Mouse (Mus musculus) lung, postnatal 0 days (tissue): ENCODE results near the gene Cmas. TPM values are rescaled to one million over a fixed set of nuclear protein-coding genes. Genes with fewer than 3 reads are reported as not detected.

Experiments
- ATAC-seq: fragments of 200-750 bp; cut with Nextera tagmentation; 2 replicates; pipeline ENCODE4 v1.8.0; 2017; ENCODE audit warnings: moderate library complexity
- DNase-seq: peaks from one replicate; pipeline ENCODE4 v3.0.0-alpha.2; 2016; ENCODE audit warnings: low spot score
- H3K27ac ChIP-seq: fragments of 300-500 bp; sonication (generic); 2 replicates; pipeline ENCODE4 v1.5.1; 2014; ENCODE audit warnings: antibody characterized with exemption, mild to moderate bottlenecking, low read length, mixed read lengths
- H3K27me3 ChIP-seq: fragments of 300-500 bp; sonication (generic); replicated peaks from 2 replicates; pipeline ENCODE4 v1.6.1; 2014; ENCODE audit warnings: low read length, mixed read lengths; ENCODE audit not compliant: insufficient read depth
- H3K36me3 ChIP-seq: fragments of 300-500 bp; sonication (generic); 2 replicates; pipeline ENCODE4 v1.6.1; 2014; ENCODE audit warnings: low read length, mixed read lengths; ENCODE audit not compliant: insufficient read depth
- H3K4me1 ChIP-seq: fragments of 300-500 bp; sonication (generic); 2 replicates; pipeline ENCODE4 v1.6.1; 2014; ENCODE audit warnings: antibody characterized with exemption, low read depth, low read length, mixed read lengths; ENCODE audit not compliant: insufficient read depth
- H3K4me2 ChIP-seq: fragments of 300-500 bp; sonication (generic); replicated peaks from 2 replicates; pipeline ENCODE4 v1.6.1; 2014; ENCODE audit warnings: low read depth, mild to moderate bottlenecking, low read length, moderate library complexity, mixed read lengths
- H3K4me3 ChIP-seq: fragments of 300-500 bp; sonication (generic); 2 replicates; pipeline ENCODE4 v1.5.1; 2014; ENCODE audit warnings: low read depth, low read length
- H3K9ac ChIP-seq: fragments of 300-500 bp; sonication (generic); replicated peaks from 2 replicates; pipeline ENCODE4 v1.6.1; 2014; ENCODE audit warnings: low read depth, mild to moderate bottlenecking
- H3K9me3 ChIP-seq: fragments of 300-500 bp; sonication (generic); 2 replicates; pipeline ENCODE4 v1.6.1; 2016; ENCODE audit warnings: low read length, mixed read lengths
- CTCF ChIP-seq: IDR thresholded peaks from 2 replicates; pipeline ENCODE4 v1.5.1; 2016; ENCODE audit warnings: antibody characterized with exemption, mild to moderate bottlenecking
- EP300 ChIP-seq: IDR thresholded peaks from 2 replicates; pipeline ENCODE4 v1.6.1; 2016; ENCODE audit warnings: antibody characterized with exemption, mild to moderate bottlenecking, control low read depth
- WGBS: fragments of 180-500 bp; shearing (Covaris S2); extraction: QIAGEN DNeasy Blood & Tissue Kit; methylation state at CpG from one replicate; pipeline ENCODE4 v1.1.7; 2014; 5-methylcytosine and 5-hydroxymethylcytosine counted together
- polyA plus RNA-seq: library from polyadenylated mRNA; unstranded; fragments of >200 nt; fragmentation: Nextera tagmentation; extraction: Ambion mirVana; gene quantifications from 2 replicates; pipeline ENCODE4 v1.2.1, GENCODE M21; 2015

Gene Cmas
- 53.5 and 53.6 TPM in 2 replicates for polyA plus RNA-seq

DNA sequence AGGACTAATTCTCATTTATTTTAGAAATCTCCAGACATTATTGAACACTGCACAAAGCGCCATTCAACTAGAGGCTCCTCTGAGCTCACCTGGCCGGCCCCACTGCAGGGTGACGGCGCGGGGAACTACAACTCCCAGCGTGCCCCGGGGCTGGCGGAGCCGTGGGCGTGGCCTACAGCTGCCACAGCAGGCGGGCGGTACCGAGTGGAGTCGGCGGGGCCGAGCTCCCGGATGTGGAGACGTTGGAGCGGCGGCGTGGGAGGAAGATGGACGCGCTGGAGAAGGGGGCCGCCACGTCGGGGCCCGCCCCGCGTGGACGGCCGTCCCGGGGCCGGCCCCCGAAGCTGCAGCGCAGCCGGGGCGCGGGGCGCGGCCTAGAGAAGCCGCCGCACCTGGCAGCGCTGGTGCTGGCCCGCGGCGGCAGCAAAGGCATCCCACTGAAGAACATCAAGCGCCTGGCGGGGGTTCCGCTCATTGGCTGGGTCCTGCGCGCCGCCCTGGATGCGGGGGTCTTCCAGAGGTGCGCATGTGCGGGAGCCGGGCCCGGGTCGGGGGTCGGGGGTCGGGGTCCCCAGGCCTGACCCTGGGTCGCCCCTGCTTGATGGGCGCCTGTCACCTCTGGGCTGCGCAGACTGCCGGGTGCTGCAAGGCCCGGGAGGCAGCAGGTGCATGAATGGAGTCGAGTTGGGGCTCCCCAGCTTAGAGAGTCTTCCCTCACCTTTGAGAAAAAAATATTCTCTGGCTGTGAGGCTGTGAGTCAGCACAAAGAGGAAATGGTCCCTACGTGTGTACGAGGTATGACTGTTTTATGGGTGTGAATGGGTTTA lies at the start of gene Cmas:
Gene Cmas (plus strand): TSS at position 180 of the 827 bp plus-strand sequence.
- Histone ChIP-seq H3K9me3 (no peaks in the 10 kb centered on the region), H3K4me2 (peak within 1 kb of the TSS; percentile 81), H3K4me1 (peaks cover 12% of the 10 kb centered on the region; the same call in 1 of the 2 replicates), H3K9ac (peak within 1 kb of the TSS; percentile 61), H3K36me3 (no peaks in the 10 kb centered on the region), H3K4me3 (peak within 1 kb of the TSS; percentile 62), H3K27ac (peak within 1 kb of the TSS; percentile 74), H3K27me3 (no peaks in the 10 kb centered on the region)
- under 1% methylated on average over 45 of the region's 68 CpGs for WGBS
- ATAC-seq = peak; percentile 98
- TF ChIP-seq CTCF (no peak), EP300 (no peak)
- peak; percentile 93 for DNase-seq

DNA sequence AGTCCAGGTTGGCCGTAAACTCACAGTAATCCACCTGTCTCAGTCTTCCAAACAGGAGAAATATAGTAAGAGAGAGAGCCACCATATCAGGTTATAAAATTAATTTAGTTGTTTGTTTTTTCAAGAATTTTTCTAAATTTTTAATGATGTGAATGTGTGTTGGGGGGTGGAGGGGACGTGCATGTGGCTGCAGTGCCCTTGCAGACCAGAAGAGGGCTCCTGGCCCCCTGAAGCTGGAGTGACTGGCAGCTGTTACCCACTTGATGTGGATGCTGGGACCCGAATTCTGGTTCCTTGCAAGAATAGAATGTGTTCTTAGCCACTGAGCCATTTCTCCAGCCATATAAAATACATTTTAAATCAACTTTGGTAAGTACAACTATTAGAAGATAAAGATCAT lies 49.8 kb upstream of the Cmas start:
- TF ChIP-seq CTCF (peak; percentile 44), EP300 (no peak)
- H3K9me3 ChIP-seq = no peaks in the 10 kb centered on the region
- no peak overlapping the region for H3K9ac ChIP-seq
- DNase-seq (no peak), ATAC-seq (no peak)
- no peaks in the 10 kb centered on the region for H3K36me3 ChIP-seq
- H3K27ac ChIP-seq = no peak overlapping the region
- H3K4me3 ChIP-seq = no peak overlapping the region
- H3K4me2 ChIP-seq = no peak overlapping the region
- H3K27me3 ChIP-seq = no peaks in the 10 kb centered on the region
- 84% methylated on average over 3 of the region's 3 CpGs for WGBS
- H3K4me1 ChIP-seq = no peaks in the 10 kb centered on the region

DNA sequence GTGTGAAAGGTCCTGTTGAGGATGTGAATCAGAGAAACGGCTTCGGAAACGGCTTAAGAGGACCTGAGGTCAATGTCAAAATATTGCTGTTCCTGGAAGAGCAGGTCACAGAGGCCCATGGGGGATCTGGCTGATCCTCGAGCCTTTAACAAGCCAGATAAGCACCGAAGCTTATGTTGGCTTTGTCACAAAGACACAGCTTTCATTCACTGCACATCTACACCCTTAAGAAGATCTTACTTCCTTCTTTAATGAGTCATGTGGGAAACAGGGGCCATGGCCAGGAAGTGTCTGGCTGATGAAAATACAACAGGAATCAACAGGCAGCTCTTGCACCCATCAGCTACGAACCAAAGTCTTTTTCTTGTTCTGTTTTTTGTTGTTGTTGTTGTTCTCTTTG lies 48.1 kb upstream of the Cmas start:
- H3K36me3 ChIP-seq = no peaks in the 10 kb centered on the region
- no peak overlapping the region for H3K4me3 ChIP-seq
- no peak for ATAC-seq
- no peaks in the 10 kb centered on the region for H3K27me3 ChIP-seq
- H3K9me3 ChIP-seq = no peaks in the 10 kb centered on the region
- no peak overlapping the region for H3K4me2 ChIP-seq
- no peaks in the 10 kb centered on the region for H3K4me1 ChIP-seq
- TF ChIP-seq CTCF (no peak), EP300 (no peak)
- 69% methylated on average over 6 of the region's 6 CpGs for WGBS
- H3K9ac ChIP-seq = no peak overlapping the region
- DNase-seq = no peak
- H3K27ac ChIP-seq = no peak overlapping the region

GRCm38 (mm10) chr6:142710690-142711089 lies 45.8 kb upstream of the Cmas start:
- 65% methylated on average over 6 of the region's 6 CpGs for WGBS
- ATAC-seq = no peak
- TF ChIP-seq CTCF (no peak), EP300 (no peak)
- H3K9me3 ChIP-seq = no peaks in the 10 kb centered on the region
- no peak overlapping the region for H3K4me3 ChIP-seq
- H3K4me2 ChIP-seq = 0 out of 2 replicates have a peak overlapping the region, but pooled peaks have one; percentile 9
- DNase-seq = peak; percentile 25
- no peaks in the 10 kb centered on the region for H3K4me1 ChIP-seq
- H3K36me3 ChIP-seq = no peaks in the 10 kb centered on the region
- no peak overlapping the region for H3K27ac ChIP-seq
- H3K27me3 ChIP-seq = no peaks in the 10 kb centered on the region
- no peak overlapping the region for H3K9ac ChIP-seq

DNA sequence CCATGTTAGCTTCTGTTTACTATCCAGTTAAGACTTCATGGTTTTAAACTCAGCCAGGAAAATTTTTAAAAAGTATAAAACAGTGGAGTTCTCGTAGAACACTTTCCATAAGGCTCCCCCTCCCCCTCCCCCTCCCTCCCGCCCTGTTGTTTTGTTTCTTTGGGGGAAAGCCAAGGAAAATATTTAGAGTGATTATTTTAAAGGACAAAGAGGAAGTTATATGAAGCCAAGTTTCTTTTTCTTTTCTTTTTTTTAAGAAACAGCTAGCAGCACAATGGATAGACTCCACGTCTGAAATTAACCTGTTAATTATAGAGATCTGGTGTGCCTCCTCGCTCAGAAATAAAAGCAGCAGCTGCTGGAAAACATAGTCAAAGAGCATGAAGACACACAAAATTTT lies 45.4 kb upstream of the Cmas start:
- TF ChIP-seq EP300 (no peak), CTCF (no peak)
- H3K27ac ChIP-seq = no peak overlapping the region
- WGBS = 25% methylated on average over 4 of the region's 4 CpGs
- ATAC-seq = peak; percentile 13; the same call in 1 of the 2 replicates
- H3K4me2 ChIP-seq = peak overlapping the region; percentile 9; the same call in 1 of the 2 replicates
- H3K27me3 ChIP-seq = no peaks in the 10 kb centered on the region
- H3K36me3 ChIP-seq = no peaks in the 10 kb centered on the region
- no peaks in the 10 kb centered on the region for H3K9me3 ChIP-seq
- no peak overlapping the region for H3K4me3 ChIP-seq
- no peak overlapping the region for H3K9ac ChIP-seq
- H3K4me1 ChIP-seq = no peaks in the 10 kb centered on the region
- peak; percentile 49 for DNase-seq

- Histone ChIP-seq H3K4me1 (no peaks in the 10 kb centered on the region), H3K36me3 (no peaks in the 10 kb centered on the region), H3K27me3 (no peaks in the 10 kb centered on the region), H3K4me3 (no peak overlapping the region), H3K4me2 (no peak overlapping the region), H3K9ac (no peak overlapping the region), H3K27ac (no peak overlapping the region), H3K9me3 (no peaks in the 10 kb centered on the region)
- ATAC-seq = peak; percentile 83
- whole genome bisulfite sequencing = 14% methylated on average over 8 of the region's 8 CpGs
- peak; percentile 82 for DNase-seq
- TF ChIP-seq CTCF (no peak), EP300 (peak; percentile 83)
These were observed 41.5 kb upstream of the Cmas start for GRCm38 (mm10) chr6:142715026-142715425.
